ENCODE assay signal across 9 mouse cellular contexts in genomic region chr13:60686024-60686663, GRCm38 (mm10).
A peak's percentile ranks its signal among the peaks of the same experiment; 100 is the strongest.
DNase-seq lines count a peak whose midpoint lies in the region; ATAC-seq and TF ChIP-seq lines count a peak whose summit lies in the region.
"Had no signal": no experiment of that assay in that cellular context is flagged by ENCODE, and none has a peak within 500 bp of the region (broad histone marks: within the 10 kb centered on the region; RNA-seq: fewer than 3 reads in every experiment).

No protein-coding gene starts in this region.

- H3K4me3 ChIP-seq in kidney, embryonic 14.5 days (ENCODE audit: low read length) = no peak overlapping the region
- H3K4me3 ChIP-seq in cortical plate, adult 2 months (ENCODE audit: insufficient read depth, low read length) = no peak overlapping the region
- H3K4me3 ChIP-seq in embryonic facial prominence, embryonic 13.5 days = no peak overlapping the region
- H3K4me3 ChIP-seq in liver, embryonic 12.5 days = no peak overlapping the region
- H3K4me3 ChIP-seq: midbrain, embryonic 12.5 days had no signal

- H3K4me1 ChIP-seq in kidney, embryonic 14.5 days (ENCODE audit: control insufficient read depth, insufficient read depth, low read length) = peaks cover 35% of the 10 kb centered on the region
- H3K4me1 ChIP-seq in cortical plate, adult 2 months (ENCODE audit: control insufficient read depth, insufficient read depth, low read length) = peaks cover 36% of the 10 kb centered on the region
- H3K4me1 ChIP-seq in embryonic facial prominence, embryonic 13.5 days = peaks cover 61% of the 10 kb centered on the region
- peaks cover 46% of the 10 kb centered on the region for H3K4me1 ChIP-seq in liver, embryonic 12.5 days

- H3K9me3 ChIP-seq in kidney, embryonic 14.5 days (ENCODE audit: control insufficient read depth, low read length) = no peaks in the 10 kb centered on the region
- no peaks in the 10 kb centered on the region for H3K9me3 ChIP-seq in embryonic facial prominence, embryonic 13.5 days
- H3K9me3 ChIP-seq in liver, embryonic 12.5 days (replicated peaks) = no peaks in the 10 kb centered on the region

- H3K9ac ChIP-seq in kidney, embryonic 14.5 days (ENCODE audit: low read depth, low read length) = no peak overlapping the region
- H3K9ac ChIP-seq in embryonic facial prominence, embryonic 13.5 days = no peak overlapping the region
- no peak overlapping the region for H3K9ac ChIP-seq in liver, embryonic 12.5 days
- H3K9ac ChIP-seq: midbrain, embryonic 12.5 days had no signal

- DNase-seq in kidney, adult 8-10 months = no peak
- DNase-seq in spleen, postnatal 10 days (ENCODE audit: low spot score in 2 of 2) = no peak
- no peak for DNase-seq in left cerebral cortex, adult 18-20 months (ENCODE audit: low spot score in 2 of 2)
- DNase-seq: cerebellum, postnatal 36 days had no signal

- no peaks in the 10 kb centered on the region for H3K36me3 ChIP-seq in kidney, embryonic 14.5 days (ENCODE audit: control insufficient read depth, insufficient read depth, low read length)
- no peaks in the 10 kb centered on the region for H3K36me3 ChIP-seq in embryonic facial prominence, embryonic 13.5 days
- no peaks in the 10 kb centered on the region for H3K36me3 ChIP-seq in liver, embryonic 12.5 days
- H3K36me3 ChIP-seq: midbrain, embryonic 12.5 days had no signal

- 21% methylated on average over 12 of the region's 12 CpGs for WGBS in kidney, embryonic 14.5 days
- WGBS in embryonic facial prominence, embryonic 13.5 days = 40% methylated on average over 12 of the region's 12 CpGs
- WGBS in liver, embryonic 12.5 days (ENCODE audit: insufficient replicate concordance) = 62% methylated on average over 12 of the region's 12 CpGs

- no peak for TF ChIP-seq CTCF in cortical plate, adult 2 months (IDR thresholded peaks at IDR 0.05; ENCODE audit: extremely low read depth, insufficient read depth, low read length)

- H3K27me3 ChIP-seq in kidney, embryonic 14.5 days (ENCODE audit: control insufficient read depth, insufficient read depth, low read length) = no peaks in the 10 kb centered on the region
- H3K27me3 ChIP-seq in embryonic facial prominence, embryonic 13.5 days = no peaks in the 10 kb centered on the region
- H3K27me3 ChIP-seq in liver, embryonic 12.5 days (replicated peaks) = no peaks in the 10 kb centered on the region
- H3K27me3 ChIP-seq: midbrain, embryonic 12.5 days had no signal

- no peak for TF ChIP-seq POLR2A in cortical plate, adult 2 months (IDR thresholded peaks at IDR 0.05; ENCODE audit: extremely low read depth, insufficient read depth, low read length)

- no peak overlapping the region; the same call in 1 of the 2 replicates for H3K4me2 ChIP-seq in kidney, embryonic 14.5 days (replicated peaks; ENCODE audit: low read depth, low read length)
- H3K4me2 ChIP-seq in embryonic facial prominence, embryonic 13.5 days = no peak overlapping the region
- H3K4me2 ChIP-seq in liver, embryonic 12.5 days = peak overlapping the region; percentile 14; the same call in 1 of the 2 replicates
- H3K4me2 ChIP-seq: midbrain, embryonic 12.5 days had no signal

- H3K27ac ChIP-seq in kidney, embryonic 14.5 days (ENCODE audit: low read depth, low read length) = peak overlapping the region; percentile 42; the same call in 1 of the 2 replicates
- 0 out of 2 replicates have a peak overlapping the region, but pooled peaks have one; percentile 5 for H3K27ac ChIP-seq in cortical plate, adult 2 months (ENCODE audit: insufficient read depth, low read length)
- peak overlapping the region; percentile 44; the same call in 1 of the 2 replicates for H3K27ac ChIP-seq in embryonic facial prominence, embryonic 13.5 days
- peak overlapping the region; percentile 50 for H3K27ac ChIP-seq in liver, embryonic 12.5 days

- ATAC-seq in kidney, embryonic 14.5 days (ENCODE audit: low FRiP score, low TSS enrichment) = peak; percentile 33
- ATAC-seq in embryonic facial prominence, embryonic 13.5 days (ENCODE audit: insufficient number of reproducible peaks, insufficient read depth, low FRiP score, low TSS enrichment, low read depth) = no peak
- ATAC-seq in liver, embryonic 12.5 days = peak; percentile 31
